Mouse (Mus musculus) cerebellum, adult 18-20 months (tissue): ENCODE results near the gene Lyrm9.
"Not testable (repeated sequence)": the region's sequence is repeated elsewhere in the genome, so short reads cannot be mapped to it uniquely, and the experiment has no call there.

Experiments
- DNase-seq, 2 experiments: peaks; one replicate each; pipeline ENCODE4 v3.0.0; 2021

The Lyrm9 gene

DNA sequence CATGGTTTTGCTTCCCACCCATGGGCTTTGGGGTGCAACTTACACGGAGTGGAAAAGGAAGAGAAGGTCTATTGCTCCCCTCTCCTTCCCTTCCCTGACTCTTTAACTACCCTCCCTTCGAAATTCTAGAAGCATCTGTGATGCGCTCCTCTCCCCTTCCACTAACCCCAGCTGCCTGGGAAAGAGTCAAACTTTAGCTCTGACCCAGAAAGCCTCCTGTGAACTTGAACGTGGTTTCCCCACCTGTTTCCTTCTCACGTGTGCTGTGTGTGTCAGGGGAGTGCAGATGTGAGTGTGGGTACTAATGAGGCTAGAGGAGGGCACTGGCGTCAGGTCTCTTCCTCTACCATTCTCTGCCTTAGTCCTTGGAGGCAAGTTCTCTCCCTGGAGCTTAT lies 25.5 kb downstream of the Lyrm9 start:
- DNase-seq, result no peak

DNA sequence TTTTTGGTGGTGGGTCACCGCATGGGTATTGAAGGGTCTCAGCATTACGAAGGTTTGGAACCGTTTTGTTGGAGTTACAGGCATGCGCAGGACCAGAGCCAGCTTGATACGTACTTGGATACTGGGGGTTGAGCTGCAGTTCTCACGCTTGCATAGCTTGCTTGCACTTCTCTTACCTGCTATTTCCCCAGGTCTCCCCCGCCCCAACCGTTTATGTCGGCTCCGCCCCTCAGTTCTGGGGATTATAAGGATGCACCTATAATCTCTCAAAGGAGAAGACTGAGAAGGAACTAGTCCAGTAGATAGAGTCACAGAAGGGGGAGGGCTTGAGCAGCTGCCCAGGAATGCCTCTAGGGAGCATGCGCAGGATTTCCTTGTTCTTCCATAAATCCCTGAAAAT lies 26.1 kb downstream of the Lyrm9 start:
- no peak for DNase-seq

GRCm38 (mm10) chr11:78856310-78856709 lies 29.9 kb downstream of the Lyrm9 start:
- DNase-seq, result peak; percentile 82 to 86

GRCm38 (mm10) chr11:78857611-78858010 lies 31.2 kb downstream of the Lyrm9 start:
- DNase-seq, result no peak

GRCm38 (mm10) chr11:78863898-78864297 lies 37.5 kb downstream of the Lyrm9 start:
- no peak for DNase-seq

DNA sequence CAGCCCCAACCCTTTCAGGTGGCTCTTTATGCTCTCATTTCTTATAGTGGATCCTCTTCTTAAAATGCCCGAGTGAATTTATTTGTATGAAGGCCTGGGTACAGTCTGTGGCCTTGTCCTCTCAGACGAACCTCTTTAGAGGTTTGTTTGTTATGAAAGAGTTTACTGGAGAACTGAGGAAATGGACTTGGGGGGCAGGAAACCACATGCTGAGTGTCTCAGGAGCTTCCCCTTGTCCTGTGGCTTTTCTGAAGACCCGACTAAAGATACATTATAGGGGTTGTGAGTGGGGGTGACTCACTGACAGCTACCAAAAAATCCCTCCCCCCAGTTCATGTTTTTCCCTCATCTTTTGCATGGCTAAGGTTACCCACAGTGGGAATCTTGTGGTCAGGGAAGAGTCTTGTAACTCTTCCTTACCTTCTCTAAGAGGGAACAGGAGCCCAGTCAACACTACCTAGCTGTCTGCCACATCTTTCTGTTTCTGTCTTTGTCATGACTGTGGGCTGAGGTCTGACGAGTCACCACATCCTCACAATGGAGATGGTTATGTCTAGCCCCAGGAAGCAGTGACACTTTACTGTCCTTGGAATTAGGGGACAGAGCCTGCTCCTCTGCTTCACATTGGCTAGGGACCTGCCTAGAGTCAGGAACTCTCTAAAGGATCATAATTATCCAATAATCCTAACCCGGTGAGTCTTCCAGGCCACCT lies 38.3 kb downstream of the Lyrm9 start:
- no peak for DNase-seq

DNA sequence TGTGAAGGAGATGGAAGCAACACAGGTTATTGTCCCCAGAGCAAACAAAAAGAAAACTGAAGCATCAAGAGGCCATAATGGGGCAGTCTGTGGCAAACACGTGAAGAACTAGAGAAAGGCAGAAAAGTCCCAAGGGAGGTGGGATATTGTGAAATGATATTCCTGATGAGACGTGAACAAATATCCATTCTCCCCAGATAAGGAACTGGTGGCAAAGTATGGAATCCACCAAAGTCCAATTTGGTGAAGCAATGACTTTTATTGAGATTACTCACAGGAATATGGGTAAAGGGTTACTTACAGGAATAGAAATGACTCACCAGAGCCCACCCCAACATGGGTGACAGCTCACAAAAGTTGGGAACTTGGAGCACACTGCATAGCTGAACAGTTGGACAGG lies 38.9 kb downstream of the Lyrm9 start:
- no peak for DNase-seq

GRCm38 (mm10) chr11:78866486-78866885 lies 40.1 kb downstream of the Lyrm9 start:
- no peak for DNase-seq

GRCm38 (mm10) chr11:78867696-78868095 lies 41.3 kb downstream of the Lyrm9 start:
- DNase-seq, result no peak

DNA sequence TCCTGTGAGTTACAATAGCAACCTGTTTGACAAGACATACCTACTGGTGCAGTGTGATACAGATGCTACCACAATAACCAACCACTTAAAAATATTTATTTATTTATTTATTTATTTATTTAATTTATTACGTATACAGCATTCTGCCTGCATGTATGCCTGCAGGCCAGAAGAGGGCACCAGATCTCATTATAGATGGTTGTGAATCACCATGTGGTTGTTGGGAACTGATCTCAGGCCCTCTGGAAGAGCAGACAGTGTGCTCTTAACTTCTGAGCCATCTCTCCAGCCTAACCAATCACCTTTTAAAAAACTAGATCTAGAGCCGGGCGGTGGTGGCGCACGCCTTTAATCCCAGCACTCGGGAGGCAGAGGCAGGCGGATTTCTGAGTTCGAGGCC lies 42.8 kb downstream of the Lyrm9 start:
- DNase-seq, result not testable (repeated sequence)

DNA sequence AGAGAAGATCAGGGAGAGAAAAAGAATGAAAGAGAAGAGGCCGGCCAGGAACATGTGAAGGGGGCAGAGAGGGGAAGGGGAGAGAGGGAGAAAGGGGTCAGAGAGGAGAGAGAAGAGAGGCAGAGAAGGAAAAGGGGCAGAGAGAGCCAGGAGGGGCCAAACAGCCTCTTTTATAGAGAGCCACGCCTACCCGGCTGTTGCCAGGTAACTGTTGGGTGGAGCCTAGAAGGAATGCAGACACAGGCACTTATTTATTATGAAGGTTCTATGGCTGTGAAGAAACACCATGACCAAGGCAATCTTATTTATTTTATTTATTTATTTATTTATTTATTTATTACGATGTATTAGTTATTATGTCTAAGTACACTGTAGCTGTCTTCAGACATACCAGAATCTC lies 44.5 kb downstream of the Lyrm9 start:
- DNase-seq, result no peak

- no peak for DNase-seq
Measured at GRCm38 (mm10) chr11:78872782-78873181, 46.4 kb downstream of the Lyrm9 start.

- DNase-seq, result no peak
Measured at GRCm38 (mm10) chr11:78879727-78880126, 53.3 kb downstream of the Lyrm9 start.

- DNase-seq, result no peak
Measured at GRCm38 (mm10) chr11:78886693-78887092, 60.3 kb downstream of the Lyrm9 start.

DNA sequence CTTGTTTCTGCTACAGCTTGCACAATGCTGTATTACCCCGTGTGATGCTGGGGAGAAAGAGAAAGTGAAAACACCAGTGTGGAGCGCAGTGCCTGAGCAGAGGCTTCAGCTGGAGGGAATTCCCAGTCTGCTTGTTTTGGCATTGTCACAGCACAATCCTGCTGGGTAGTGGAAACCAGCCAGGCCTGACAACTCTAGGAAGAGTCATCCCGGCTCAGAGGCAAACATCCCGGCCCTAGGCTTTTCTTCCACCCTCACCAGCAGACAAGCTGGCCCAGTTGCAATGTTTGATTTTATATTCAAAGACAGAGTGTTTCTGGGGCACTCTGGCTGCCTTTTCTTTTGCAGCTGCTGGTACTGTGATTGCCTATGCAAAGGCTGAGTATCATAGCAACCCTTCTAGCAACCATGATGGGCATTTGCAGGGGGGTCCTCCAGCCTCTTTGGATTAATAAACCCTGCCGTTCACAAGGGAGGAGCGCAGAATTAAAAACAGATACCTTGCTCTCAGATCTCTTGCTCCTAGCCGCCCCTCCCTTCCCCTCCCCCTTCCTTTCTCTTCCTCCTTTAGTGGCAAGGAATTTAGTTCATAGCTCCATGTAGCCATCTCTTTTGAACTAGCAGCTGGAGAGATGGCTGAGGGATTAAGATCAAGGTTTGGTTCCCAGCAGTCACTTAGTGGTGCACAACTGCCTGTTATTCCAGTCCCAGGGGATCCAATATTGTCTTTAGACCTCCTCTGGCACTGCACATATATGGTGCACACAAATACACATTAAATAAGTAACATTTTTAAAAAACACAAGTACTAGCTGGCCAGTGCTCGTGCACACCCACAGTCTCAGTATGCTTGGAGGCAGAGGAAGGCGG lies 61.0 kb downstream of the Lyrm9 start:
- DNase-seq, result peak; percentile 72 to 78

DNA sequence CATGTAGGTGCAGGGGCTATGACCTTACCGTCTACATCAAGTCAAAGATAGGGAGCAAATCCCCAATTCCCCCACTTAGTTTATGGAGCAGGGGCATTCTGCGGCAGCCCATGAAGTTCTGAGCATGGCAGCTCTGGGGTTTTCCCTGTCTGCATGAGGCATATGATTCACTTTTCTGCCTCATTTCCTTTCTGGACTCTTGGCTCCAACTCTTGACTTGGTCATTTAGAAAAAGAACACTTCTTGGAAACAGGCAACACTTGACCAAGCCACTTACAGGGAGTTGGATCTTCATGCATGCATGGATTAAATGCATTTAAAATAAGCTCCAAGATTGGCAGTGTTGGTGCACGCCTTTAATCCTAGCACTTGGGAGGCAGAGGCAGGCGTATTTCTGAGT lies 62.8 kb downstream of the Lyrm9 start:
- DNase-seq, result no peak
